Mouse (Mus musculus) neural tube, embryonic 15.5 days (tissue): ENCODE data around the gene Obscn. TPM values are rescaled to one million over a fixed set of nuclear protein-coding genes. Genes with fewer than 3 reads are reported as not detected.
"Not testable (repeated sequence)": the region's sequence is repeated elsewhere in the genome, so short reads cannot be mapped to it uniquely, and the experiment has no call there.

Source experiments
- ATAC-seq: fragments of 200-750 bp; cut with Nextera tagmentation; 2 replicates; pipeline ENCODE4 v1.8.0; 2017; ENCODE audit warnings: mild to moderate bottlenecking, moderate TSS enrichment, moderate library complexity; ENCODE audit not compliant: low FRiP score
- H3K27ac ChIP-seq: fragments of 300-500 bp; sonication (generic); replicated peaks from 2 replicates; pipeline ENCODE4 v1.5.1; 2015; ENCODE audit warnings: mild to moderate bottlenecking, inconsistent platforms
- H3K27me3 ChIP-seq: fragments of 300-500 bp; sonication (generic); replicated peaks from 2 replicates; pipeline ENCODE4 v1.6.1; 2015; ENCODE audit warnings: inconsistent platforms
- H3K36me3 ChIP-seq: fragments of 300-500 bp; sonication (generic); 2 replicates; pipeline ENCODE4 v1.6.1; 2015; ENCODE audit warnings: inconsistent platforms
- H3K4me1 ChIP-seq: fragments of 300-500 bp; sonication (generic); 2 replicates; pipeline ENCODE4 v1.6.1; 2015; ENCODE audit warnings: inconsistent platforms
- H3K4me2 ChIP-seq: fragments of 300-500 bp; sonication (generic); 2 replicates; pipeline ENCODE4 v1.6.1; 2015; ENCODE audit warnings: inconsistent platforms, mild to moderate bottlenecking, moderate library complexity
- H3K4me3 ChIP-seq: fragments of 300-500 bp; sonication (generic); replicated peaks from 2 replicates; pipeline ENCODE4 v1.5.1; 2015; ENCODE audit warnings: mild to moderate bottlenecking, inconsistent platforms
- H3K9ac ChIP-seq: fragments of 300-500 bp; sonication (generic); replicated peaks from 2 replicates; pipeline ENCODE4 v1.6.1; 2015; ENCODE audit warnings: mild to moderate bottlenecking, inconsistent platforms
- H3K9me3 ChIP-seq: fragments of 300-500 bp; sonication (generic); replicated peaks from 2 replicates; pipeline ENCODE4 v1.6.1; 2016; ENCODE audit warnings: inconsistent platforms
- WGBS: fragments of 180-500 bp; shearing (Covaris S2); methylation state at CpG from one replicate; pipeline ENCODE4 v1.1.7; 2015; ENCODE audit warnings: mixed read lengths; 5-methylcytosine and 5-hydroxymethylcytosine counted together
- polyA plus RNA-seq: library from polyadenylated mRNA; unstranded; fragments of >200 nt; fragmentation: Nextera tagmentation; extraction: Ambion mirVana; gene quantifications from 2 replicates; pipeline ENCODE4 v1.2.1, GENCODE M21; 2015

Obscn gene
- polyA plus RNA-seq, 1 experiment from 2014 or later, result 0.91 TPM

DNA sequence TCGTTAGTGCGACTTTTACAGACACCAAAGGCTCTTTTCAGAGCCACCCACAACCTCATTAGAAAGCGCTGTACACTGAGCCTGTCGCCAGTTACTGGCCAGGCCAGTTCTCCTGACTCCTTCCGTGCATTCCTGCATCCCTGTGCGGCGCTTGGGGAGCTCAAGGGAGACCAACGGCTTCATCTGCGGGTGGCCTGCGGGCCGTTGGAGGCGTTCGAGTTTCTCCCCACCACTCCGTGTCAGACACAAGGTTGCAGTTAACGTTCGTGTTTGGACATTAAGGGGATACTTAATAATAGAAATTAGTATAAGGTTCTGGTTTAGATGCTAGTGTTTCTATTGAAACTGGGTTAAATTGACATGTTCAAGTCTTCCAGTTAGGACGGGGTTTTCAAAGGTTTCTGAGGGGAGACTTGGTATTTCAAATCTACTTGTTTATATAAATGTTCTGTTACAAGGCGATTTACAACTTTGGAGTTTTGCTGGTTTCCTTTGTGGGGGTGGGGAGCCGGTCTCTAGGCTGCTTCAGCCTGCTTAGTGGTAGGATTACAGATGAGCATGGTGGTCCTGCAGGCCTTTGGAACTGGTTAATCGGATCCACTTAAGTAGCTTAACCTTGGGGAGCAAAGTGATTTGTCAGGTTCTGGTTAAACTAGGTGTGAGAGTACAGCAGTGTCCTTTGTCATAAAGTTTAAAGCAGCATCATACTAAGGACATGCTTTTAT, 180.9 kb downstream of the Obscn start:
- no peaks in the 10 kb centered on the region for H3K9me3 ChIP-seq
- peak overlapping the region; percentile 94 for H3K9ac ChIP-seq
- H3K4me1 ChIP-seq, result peaks cover 65% of the 10 kb centered on the region
- H3K4me2 ChIP-seq, result peak overlapping the region; percentile 87
- H3K4me3 ChIP-seq, result peak overlapping the region; percentile 75
- ATAC-seq, result no peak; the same call in none of the 2 replicates
- no peaks in the 10 kb centered on the region for H3K36me3 ChIP-seq
- H3K27me3 ChIP-seq, result no peaks in the 10 kb centered on the region
- under 1% methylated on average over 20 of the region's 20 CpGs for WGBS
- H3K27ac ChIP-seq, result peak overlapping the region; percentile 99

DNA sequence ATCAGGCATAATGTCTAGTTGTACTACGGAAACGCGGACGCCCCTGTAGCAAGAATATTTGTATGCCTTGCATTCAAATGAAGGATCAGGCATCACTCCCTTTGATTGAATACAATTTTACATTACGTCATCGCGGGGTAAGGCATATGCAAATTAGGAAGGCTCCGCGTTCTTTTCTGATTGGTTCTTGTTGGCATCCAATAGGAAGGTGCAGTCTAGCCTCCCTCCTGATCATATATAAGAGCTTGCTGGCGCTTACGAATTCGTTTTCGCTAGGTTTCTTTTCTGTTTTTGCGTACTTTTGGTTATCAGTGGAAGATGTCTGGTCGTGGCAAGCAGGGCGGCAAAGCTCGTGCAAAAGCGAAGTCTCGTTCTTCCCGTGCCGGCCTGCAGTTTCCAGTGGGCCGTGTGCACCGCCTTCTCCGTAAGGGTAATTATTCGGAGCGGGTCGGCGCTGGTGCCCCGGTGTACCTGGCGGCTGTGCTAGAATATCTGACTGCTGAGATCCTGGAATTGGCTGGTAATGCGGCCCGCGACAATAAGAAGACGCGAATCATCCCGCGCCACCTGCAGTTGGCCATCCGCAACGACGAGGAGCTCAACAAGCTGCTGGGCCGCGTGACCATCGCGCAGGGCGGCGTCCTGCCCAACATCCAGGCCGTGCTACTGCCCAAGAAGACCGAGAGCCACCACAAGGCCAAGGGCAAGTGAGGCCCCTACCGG, 181.6 kb downstream of the Obscn start, which contains the start of the genes Hist3h2a and Trim17:
TSS of gene Hist3h2a (plus strand) at position 266 of the 723 bp plus-strand sequence.
TSS of gene Trim17 (plus strand) at position 266 of the 723 bp plus-strand sequence.
- H3K9me3 ChIP-seq, result no peaks in the 10 kb centered on the region
- ATAC-seq, result peak; percentile 92
- H3K27me3 ChIP-seq, result no peaks in the 10 kb centered on the region
- H3K4me3 ChIP-seq, result peak within 1 kb of the TSS; percentile 75
- peak within 1 kb of the TSS; percentile 87 for H3K4me2 ChIP-seq
- H3K27ac ChIP-seq, result peak within 1 kb of the TSS; percentile 99
- no peaks in the 10 kb centered on the region for H3K36me3 ChIP-seq
- under 1% methylated on average over 49 of the region's 49 CpGs for WGBS
- peak within 1 kb of the TSS; percentile 94 for H3K9ac ChIP-seq
- H3K4me1 ChIP-seq, result peaks cover 57% of the 10 kb centered on the region

DNA sequence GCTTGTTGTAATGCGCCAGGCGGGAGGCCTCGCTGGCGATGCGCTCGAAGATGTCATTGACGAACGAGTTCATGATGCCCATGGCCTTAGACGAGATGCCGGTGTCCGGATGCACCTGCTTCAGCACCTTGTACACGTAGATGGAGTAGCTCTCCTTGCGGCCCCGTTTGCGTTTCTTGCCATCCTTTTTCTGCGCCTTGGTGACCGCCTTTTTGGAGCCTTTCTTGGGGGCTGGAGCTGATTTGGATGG, 182.1 kb downstream of the Obscn start:
- H3K9me3 ChIP-seq, ATAC-seq, H3K36me3 ChIP-seq, H3K27me3 ChIP-seq: not testable (repeated sequence)
- Histone ChIP-seq H3K9ac (peak overlapping the region; percentile 79), H3K4me2 (peak overlapping the region; percentile 87), H3K4me3 (peak overlapping the region; percentile 75), H3K27ac (peak overlapping the region; percentile 99), H3K4me1 (peaks cover 52% of the 10 kb centered on the region)
- WGBS, result 0% methylated on average over 17 of the region's 17 CpGs

DNA sequence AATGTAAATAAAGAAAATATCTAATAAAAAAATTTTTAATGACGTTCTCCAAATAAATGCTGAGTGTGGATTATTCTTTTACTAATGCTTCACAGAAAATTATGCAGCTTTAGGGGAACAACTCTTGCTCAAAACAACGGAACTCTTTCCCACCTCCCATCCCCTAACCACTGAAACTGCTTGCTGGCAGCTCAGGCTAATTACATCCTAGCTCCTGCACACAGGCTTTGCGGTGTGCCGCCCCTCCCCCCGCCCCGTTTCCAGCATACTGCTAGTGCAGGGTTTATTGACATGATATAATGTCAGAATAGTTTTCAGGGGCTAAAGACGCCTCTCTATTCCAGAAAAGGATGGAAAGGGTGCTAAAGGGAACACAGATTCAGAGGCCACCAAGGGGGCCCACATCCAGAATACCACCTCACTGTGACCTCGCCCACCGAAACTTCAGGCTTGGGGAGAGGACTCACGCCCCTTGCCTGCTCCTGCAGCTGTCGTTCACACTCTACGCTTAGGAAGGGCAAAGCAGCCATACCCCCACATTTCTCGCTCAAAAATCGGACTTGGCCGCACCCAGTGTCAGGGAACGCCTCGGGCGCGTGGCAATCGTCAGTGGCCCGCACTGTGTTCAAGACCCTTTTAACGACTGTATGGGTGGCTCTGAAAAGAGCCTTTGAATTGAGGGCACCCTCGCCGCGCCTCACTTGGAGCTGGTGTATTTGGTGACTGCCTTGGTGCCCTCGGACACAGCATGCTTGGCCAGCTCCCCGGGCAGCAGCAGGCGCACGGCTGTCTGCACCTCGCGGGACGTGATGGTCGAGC, 182.6 kb downstream of the Obscn start:
- WGBS, result under 1% methylated on average over 33 of the region's 33 CpGs
- Histone ChIP-seq H3K27ac (peak overlapping the region; percentile 99), H3K36me3 (no peaks in the 10 kb centered on the region), H3K9ac (peak overlapping the region; percentile 79), H3K27me3 (no peaks in the 10 kb centered on the region), H3K4me3 (peak overlapping the region; percentile 75), H3K9me3 (no peaks in the 10 kb centered on the region), H3K4me2 (peak overlapping the region; percentile 87), H3K4me1 (peaks cover 48% of the 10 kb centered on the region)
- ATAC-seq, result peak; percentile 29

DNA sequence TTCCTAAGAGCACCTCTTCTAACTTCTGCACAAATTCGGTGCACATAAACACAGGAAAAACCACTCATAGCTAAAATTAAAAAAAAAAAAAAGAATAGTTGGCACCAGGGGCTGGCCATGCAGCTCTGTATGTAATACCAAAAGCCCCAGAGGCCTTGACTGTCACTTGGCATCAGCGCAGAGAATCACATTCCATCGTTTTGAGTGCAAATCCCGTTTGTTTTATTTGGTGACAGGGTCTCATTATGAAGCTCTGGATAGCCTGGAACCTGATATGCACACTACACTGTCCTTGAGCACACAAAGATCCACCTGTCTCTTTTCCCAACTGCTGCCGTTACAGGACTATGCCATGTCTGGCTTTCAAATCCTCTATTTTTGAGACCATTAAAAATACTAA, 185.0 kb downstream of the Obscn start:
- 50% methylated on average over 5 of the region's 5 CpGs for WGBS
- peak overlapping the region; percentile 98 for H3K27ac ChIP-seq
- H3K27me3 ChIP-seq, result no peaks in the 10 kb centered on the region
- H3K4me1 ChIP-seq, result peaks cover 37% of the 10 kb centered on the region
- no peaks in the 10 kb centered on the region for H3K36me3 ChIP-seq
- peak overlapping the region; percentile 63 for H3K4me2 ChIP-seq
- H3K9me3 ChIP-seq, result no peaks in the 10 kb centered on the region
- ATAC-seq, result no peak
- H3K9ac ChIP-seq, result peak overlapping the region; percentile 89
- H3K4me3 ChIP-seq, result 0 out of 2 replicates have a peak overlapping the region, but pooled peaks have one; percentile 57

DNA sequence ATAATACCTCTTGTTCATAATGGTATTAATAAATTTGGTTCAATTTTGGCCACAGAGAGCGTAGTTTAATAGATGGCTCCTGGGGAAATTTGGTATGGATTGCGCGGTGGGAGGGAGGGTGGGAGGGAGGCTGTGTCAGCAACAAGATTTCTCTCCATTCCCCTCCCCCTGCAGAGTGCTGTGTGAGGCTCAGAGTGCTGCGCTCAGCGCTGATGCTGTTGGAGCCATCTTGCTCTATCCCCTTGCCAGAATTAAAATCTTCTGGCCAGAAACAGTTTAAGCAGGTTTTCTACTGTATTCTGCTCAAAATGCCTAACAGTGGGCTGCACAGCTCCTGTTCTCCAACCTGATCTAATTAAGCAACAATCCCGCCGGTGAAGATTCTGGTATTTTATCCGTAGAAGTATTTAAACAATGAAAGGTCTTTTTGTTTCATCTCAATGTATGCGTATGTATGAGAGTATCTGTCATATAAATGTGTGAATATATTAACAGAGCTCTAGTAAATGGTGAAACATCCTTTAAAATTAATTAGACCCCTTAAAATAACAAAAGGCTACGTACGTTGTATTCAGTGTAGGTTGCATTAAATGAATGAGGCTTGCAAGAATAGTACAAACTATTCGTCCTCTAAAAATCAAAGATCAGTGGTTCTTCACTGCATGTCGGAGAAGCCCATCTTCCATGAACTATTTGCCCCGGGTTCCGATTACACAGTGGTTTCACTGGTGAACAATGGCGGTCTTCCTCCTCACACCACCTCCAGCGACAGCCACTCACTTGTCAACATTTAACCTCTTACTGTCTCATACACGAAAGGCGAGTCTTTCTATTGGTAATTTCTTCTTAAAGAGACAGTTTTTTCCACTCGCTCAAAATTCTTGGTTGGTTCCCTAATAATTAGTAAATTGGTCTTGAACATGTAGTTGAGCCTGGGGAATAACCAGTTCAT, 186.4 kb downstream of the Obscn start:
- WGBS, result 1% methylated on average over 20 of the region's 20 CpGs
- peak; percentile 62 for ATAC-seq
- Histone ChIP-seq H3K27ac (peak overlapping the region; percentile 98), H3K36me3 (no peaks in the 10 kb centered on the region), H3K9me3 (no peaks in the 10 kb centered on the region), H3K27me3 (no peaks in the 10 kb centered on the region), H3K4me1 (peaks cover 35% of the 10 kb centered on the region), H3K4me3 (peak overlapping the region; percentile 57), H3K4me2 (peak overlapping the region; percentile 63), H3K9ac (peak overlapping the region; percentile 89)

DNA sequence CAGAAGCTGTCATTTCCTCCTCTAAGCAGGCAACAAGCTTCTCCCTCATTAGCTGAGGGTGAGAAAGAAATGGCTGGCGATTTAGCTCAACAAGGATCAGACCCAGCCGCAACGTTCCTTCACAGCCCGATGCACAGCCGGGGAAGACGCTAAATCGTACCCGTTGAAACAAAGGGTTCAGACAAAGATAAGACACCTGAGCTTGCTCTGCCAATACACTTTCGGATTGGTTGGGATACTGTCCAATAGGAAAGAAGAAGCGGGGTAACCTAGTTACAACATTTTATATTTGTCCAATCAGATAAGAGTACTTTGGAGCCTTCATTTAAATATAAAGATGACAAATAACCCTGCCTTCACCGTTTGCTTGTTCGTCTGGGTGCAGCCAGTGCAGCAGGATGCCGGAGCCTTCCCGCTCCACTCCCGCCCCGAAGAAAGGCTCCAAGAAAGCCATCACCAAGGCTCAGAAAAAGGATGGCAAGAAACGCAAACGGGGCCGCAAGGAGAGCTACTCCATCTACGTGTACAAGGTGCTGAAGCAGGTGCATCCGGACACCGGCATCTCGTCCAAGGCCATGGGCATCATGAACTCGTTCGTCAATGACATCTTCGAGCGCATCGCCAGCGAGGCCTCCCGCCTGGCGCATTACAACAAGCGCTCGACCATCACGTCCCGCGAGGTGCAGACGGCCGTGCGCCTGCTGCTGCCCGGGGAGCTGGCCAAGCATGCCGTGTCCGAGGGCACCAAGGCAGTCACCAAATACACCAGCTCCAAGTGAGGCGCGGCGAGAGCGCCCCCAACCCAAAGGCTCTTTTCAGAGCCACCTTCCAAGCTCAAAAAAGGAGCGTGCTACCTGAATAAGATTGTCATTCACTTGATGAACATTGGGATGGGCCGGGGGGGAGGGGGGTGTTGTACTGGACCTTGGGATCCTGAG, 187.4 kb downstream of the Obscn start, which contains the start of gene Hist3h2ba:
TSS of gene Hist3h2ba (plus strand) at position 379 of the 938 bp plus-strand sequence.
- Histone ChIP-seq H3K9me3 (no peaks in the 10 kb centered on the region), H3K27me3 (no peaks in the 10 kb centered on the region), H3K4me3 (peak within 1 kb of the TSS; percentile 57), H3K27ac (peak within 1 kb of the TSS; percentile 98), H3K36me3 (no peaks in the 10 kb centered on the region), H3K4me1 (peaks cover 40% of the 10 kb centered on the region), H3K9ac (peak within 1 kb of the TSS; percentile 89), H3K4me2 (peak within 1 kb of the TSS; percentile 63)
- peak; percentile 91 for ATAC-seq
- WGBS, result under 1% methylated on average over 48 of the region's 48 CpGs

DNA sequence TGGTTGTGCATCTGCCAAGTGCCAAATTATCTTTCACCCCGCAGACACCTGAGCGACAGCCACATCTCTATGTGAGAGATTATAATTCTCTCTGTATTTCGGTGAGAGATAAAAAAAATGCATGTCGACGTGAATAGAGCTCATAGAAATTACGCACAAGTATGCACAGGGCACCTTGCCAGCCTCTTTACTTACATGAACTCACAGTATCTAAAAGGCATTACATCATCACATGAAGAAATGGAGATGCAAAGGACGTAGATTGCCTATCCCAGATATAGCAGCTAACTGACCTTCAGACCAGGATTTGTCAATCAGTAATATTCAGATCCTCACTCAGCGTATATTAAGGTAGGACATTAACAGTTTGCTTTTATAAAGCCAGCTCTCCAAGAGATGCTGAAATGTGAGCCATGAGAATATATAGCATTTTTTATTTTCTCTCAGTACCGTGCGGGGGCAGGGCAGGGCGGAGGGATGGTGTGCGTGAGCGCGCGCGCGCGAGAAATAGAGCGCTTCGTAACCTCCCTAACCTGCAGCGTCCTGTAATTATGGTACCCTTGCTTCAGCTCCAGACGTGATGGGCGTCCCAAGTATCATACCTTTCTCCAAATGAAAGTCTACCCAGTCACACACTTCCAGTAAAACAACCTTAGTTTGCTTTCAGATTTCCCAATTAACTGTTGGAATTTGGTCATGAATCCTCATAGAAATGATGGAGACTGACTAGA, 188.2 kb downstream of the Obscn start:
- peak overlapping the region; percentile 63 for H3K4me2 ChIP-seq
- 7% methylated on average over 23 of the region's 23 CpGs for WGBS
- peak overlapping the region; percentile 98 for H3K27ac ChIP-seq
- peaks cover 44% of the 10 kb centered on the region for H3K4me1 ChIP-seq
- peak; percentile 75 for ATAC-seq
- H3K9me3 ChIP-seq, result no peaks in the 10 kb centered on the region
- H3K27me3 ChIP-seq, result no peaks in the 10 kb centered on the region
- H3K36me3 ChIP-seq, result no peaks in the 10 kb centered on the region
- H3K4me3 ChIP-seq, result peak overlapping the region; percentile 57
- peak overlapping the region; percentile 62 for H3K9ac ChIP-seq

DNA sequence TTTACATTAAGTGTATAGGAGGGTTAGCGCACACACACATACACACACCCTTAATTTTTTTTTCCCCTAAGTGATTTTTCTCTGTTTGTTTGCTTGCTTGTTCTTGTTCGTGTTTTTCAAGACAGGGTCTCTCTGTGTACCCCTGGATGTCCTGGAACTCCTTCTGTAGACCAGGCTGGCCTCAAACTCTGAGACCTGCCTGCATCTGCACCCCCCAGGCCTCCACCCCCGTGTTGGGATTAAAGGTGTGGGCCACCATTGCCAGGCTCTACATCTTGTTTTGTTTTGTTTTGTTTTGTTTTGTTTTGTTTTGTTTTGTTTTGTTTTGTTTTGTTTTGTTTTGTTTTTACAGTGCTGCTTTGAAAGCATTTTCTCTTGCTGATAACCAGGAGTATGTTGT, 188.9 kb downstream of the Obscn start:
- peaks cover 41% of the 10 kb centered on the region for H3K4me1 ChIP-seq
- no peaks in the 10 kb centered on the region for H3K27me3 ChIP-seq
- peak overlapping the region; percentile 63 for H3K4me2 ChIP-seq
- H3K9me3 ChIP-seq, result no peaks in the 10 kb centered on the region
- H3K27ac ChIP-seq, result peak overlapping the region; percentile 98
- WGBS, result 78% methylated on average over 3 of the region's 3 CpGs
- H3K4me3 ChIP-seq, result peak overlapping the region; percentile 57
- peak overlapping the region; percentile 62 for H3K9ac ChIP-seq
- no peak for ATAC-seq
- H3K36me3 ChIP-seq, result no peaks in the 10 kb centered on the region
